Mouse (Mus musculus) limb, embryonic 10.5 days (tissue): ENCODE results near the gene Arpc3. TPM values are rescaled to one million over a fixed set of nuclear protein-coding genes. Genes with fewer than 3 reads are reported as not detected.

ENCODE experiments used
- DNase-seq: peaks from one replicate; pipeline ENCODE4 v3.0.0-alpha.2; 2017; ENCODE audit warnings: low spot score
- H3K27ac ChIP-seq: fragments of 300-500 bp; sonication (generic); 2 replicates; pipeline ENCODE4 v1.5.1; 2016; ENCODE audit warnings: mild to moderate bottlenecking
- H3K27me3 ChIP-seq: fragments of 300-500 bp; sonication (generic); 2 replicates; pipeline ENCODE4 v1.6.1; 2016; ENCODE audit warnings: low read depth, mild to moderate bottlenecking; ENCODE audit not compliant: poor library complexity, severe bottlenecking
- H3K36me3 ChIP-seq: fragments of 300-500 bp; sonication (generic); 2 replicates; pipeline ENCODE4 v1.6.1; 2016; ENCODE audit warnings: mild to moderate bottlenecking, moderate library complexity
- H3K4me1 ChIP-seq: fragments of 300-500 bp; sonication (generic); 2 replicates; pipeline ENCODE4 v1.6.1; 2016
- H3K4me3 ChIP-seq: fragments of 300-500 bp; sonication (generic); 2 replicates; pipeline ENCODE4 v1.5.1; 2016; ENCODE audit warnings: mild to moderate bottlenecking, moderate library complexity
- H3K9me3 ChIP-seq: fragments of 300-500 bp; sonication (generic); replicated peaks from 2 replicates; pipeline ENCODE4 v1.6.1; 2016; ENCODE audit warnings: mild to moderate bottlenecking
- WGBS: fragments of 180-500 bp; shearing (Covaris S2); methylation state at CpG from one replicate; pipeline ENCODE4 v1.1.7; 2016; 5-methylcytosine and 5-hydroxymethylcytosine counted together
- polyA plus RNA-seq: library from polyadenylated mRNA; unstranded; fragments of >200 nt; fragmentation: Nextera tagmentation; extraction: Ambion mirVana; gene quantifications from 2 replicates; pipeline ENCODE4 v1.2.1, GENCODE M21; 2016

Gene Arpc3
- polyA plus RNA-seq = 80.5 and 86.6 TPM in 2 replicates

- Histone ChIP-seq H3K9me3 (no peaks in the 10 kb centered on the region), H3K4me1 (peaks cover 9% of the 10 kb centered on the region), H3K36me3 (peaks cover 13% of the 10 kb centered on the region), H3K4me3 (peak within 1 kb of the TSS; percentile 81), H3K27me3 (no peaks in the 10 kb centered on the region), H3K27ac (peak within 1 kb of the TSS; percentile 86)
- peak; percentile 96 for DNase-seq
- under 1% methylated on average over 39 of the region's 39 CpGs for WGBS
Observed at GRCm38 (mm10) chr5:122391786-122392180, at the start of gene Arpc3. Gene Arpc3, plus strand, starts transcription at chr5:122391878.

DNA sequence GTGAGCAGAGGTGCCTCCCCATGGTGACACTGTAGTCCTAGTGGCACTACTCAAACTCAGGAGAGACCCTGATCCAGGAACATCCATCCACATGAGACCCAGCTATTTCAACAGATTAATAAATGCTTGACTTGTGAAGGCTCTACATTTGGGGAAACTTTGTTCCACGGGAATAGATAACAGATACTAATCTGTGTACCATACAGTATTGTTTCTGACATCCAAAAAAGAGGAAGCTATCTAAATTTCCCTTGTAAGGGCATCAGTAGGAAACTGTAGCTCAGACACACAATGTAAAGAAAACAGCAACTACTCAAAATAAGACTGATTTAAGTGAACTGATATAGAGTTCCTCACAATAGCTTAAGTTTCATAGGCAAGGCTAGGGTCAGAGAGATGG, 48.8 kb upstream of the Arpc3 start:
- H3K36me3 ChIP-seq = no peaks in the 10 kb centered on the region
- H3K27ac ChIP-seq = no peak overlapping the region
- no peaks in the 10 kb centered on the region for H3K4me1 ChIP-seq
- peaks cover 4% of the 10 kb centered on the region; the same call in 1 of the 2 replicates for H3K27me3 ChIP-seq
- no peak for DNase-seq
- H3K9me3 ChIP-seq = no peaks in the 10 kb centered on the region
- WGBS = 87% methylated on average over 1 of the region's 1 CpGs
- no peak overlapping the region for H3K4me3 ChIP-seq

- Histone ChIP-seq H3K27me3 (peaks cover 4% of the 10 kb centered on the region; the same call in 1 of the 2 replicates), H3K9me3 (no peaks in the 10 kb centered on the region), H3K4me1 (no peaks in the 10 kb centered on the region), H3K27ac (no peak overlapping the region), H3K4me3 (no peak overlapping the region), H3K36me3 (no peaks in the 10 kb centered on the region)
- 62% methylated on average over 7 of the region's 7 CpGs for WGBS
- no peak for DNase-seq
Observed at GRCm38 (mm10) chr5:122343768-122344167, 47.9 kb upstream of the Arpc3 start.

GRCm38 (mm10) chr5:122344260-122344659, 47.4 kb upstream of the Arpc3 start:
- Histone ChIP-seq H3K4me3 (no peak overlapping the region), H3K4me1 (no peaks in the 10 kb centered on the region), H3K9me3 (no peaks in the 10 kb centered on the region), H3K36me3 (no peaks in the 10 kb centered on the region), H3K27me3 (peaks cover 4% of the 10 kb centered on the region; the same call in 1 of the 2 replicates), H3K27ac (no peak overlapping the region)
- DNase-seq = peak; percentile 87
- WGBS = 12% methylated on average over 5 of the region's 5 CpGs

GRCm38 (mm10) chr5:122345777-122346176, 45.9 kb upstream of the Arpc3 start:
- DNase-seq = no peak
- no peaks in the 10 kb centered on the region for H3K9me3 ChIP-seq
- H3K27me3 ChIP-seq = peaks cover 4% of the 10 kb centered on the region; the same call in 1 of the 2 replicates
- no peaks in the 10 kb centered on the region for H3K4me1 ChIP-seq
- 83% methylated on average over 4 of the region's 4 CpGs for WGBS
- no peak overlapping the region for H3K27ac ChIP-seq
- no peak overlapping the region for H3K4me3 ChIP-seq
- H3K36me3 ChIP-seq = no peaks in the 10 kb centered on the region

DNA sequence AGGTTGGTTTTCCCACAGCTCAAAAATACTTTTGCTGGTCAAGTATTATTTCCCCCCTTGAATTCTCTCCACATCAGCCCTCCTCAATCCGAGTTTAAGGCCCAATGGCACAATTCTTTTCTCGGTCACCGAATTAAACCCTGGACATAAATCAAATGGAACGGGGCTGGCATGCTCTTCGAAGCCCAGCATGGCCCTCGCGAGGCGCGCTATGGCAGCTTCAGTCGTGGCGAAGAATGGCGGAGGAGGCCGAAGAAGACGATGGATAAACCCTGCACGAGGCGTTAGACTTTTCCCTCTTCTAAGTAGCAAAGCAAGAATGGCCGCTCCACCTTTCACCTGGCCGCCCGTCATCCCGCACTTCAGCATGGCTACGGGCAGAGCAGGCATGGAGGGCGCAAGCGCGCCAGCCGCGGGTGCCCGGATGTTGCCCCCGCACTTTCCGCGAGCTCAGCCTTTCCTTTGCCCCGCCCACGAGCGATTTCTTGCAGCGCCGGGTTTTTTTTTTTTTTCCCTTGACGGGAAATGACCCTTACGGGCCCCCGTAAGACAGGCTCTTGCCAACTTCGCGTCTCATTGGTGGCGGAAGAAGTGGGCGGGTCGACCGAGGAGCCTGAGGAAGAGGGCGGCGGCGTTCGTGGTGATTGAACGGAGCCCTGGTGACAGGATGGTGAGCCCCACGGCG, 37.7 kb upstream of the Arpc3 start, which contains the start of the genes Rad9b and Vps29:
TSS of gene Rad9b (minus strand) at position 427 of the 685 bp plus-strand sequence.
TSS of gene Vps29 (plus strand) at position 563 of the 685 bp plus-strand sequence.
- Histone ChIP-seq H3K9me3 (no peaks in the 10 kb centered on the region), H3K27me3 (no peaks in the 10 kb centered on the region), H3K4me1 (peaks cover 10% of the 10 kb centered on the region), H3K27ac (peak within 1 kb of the TSS; percentile 94), H3K4me3 (peak within 1 kb of the TSS; percentile 82), H3K36me3 (peaks cover 7% of the 10 kb centered on the region)
- 2% methylated on average over 51 of the region's 51 CpGs for WGBS
- peak; percentile 100 for DNase-seq

DNA sequence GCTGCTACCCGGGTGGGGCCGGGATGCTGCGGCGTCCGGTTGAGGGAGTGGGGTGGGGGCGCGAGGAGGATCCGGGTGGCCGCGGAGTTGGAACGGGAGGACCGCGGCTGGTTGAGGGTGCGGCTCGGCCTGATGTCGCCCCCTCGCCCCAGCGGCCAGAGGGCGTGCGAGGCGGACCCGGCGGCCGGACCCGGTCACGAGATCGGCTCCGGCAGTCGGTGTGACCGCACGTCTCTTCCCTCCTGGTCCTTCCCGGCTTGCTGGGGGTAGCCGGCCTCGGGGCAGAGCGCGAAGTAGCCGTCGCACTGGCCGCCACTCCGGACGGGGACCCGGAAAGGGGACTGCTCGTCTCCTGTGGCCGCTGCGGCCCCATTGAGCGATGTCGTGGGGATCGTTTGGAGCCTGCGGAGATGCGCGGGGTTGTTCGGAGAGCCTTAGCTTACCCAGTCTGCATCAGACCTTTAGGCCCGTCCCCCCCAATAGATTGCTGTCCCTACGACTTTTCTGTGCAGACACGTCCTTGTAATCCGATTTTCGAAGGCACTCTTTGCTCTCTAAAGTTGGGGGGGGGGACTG, 37.1 kb upstream of the Arpc3 start:
- H3K4me3 ChIP-seq = peak overlapping the region; percentile 82
- DNase-seq = no peak
- peaks cover 10% of the 10 kb centered on the region for H3K4me1 ChIP-seq
- H3K36me3 ChIP-seq = peaks cover 12% of the 10 kb centered on the region
- H3K27ac ChIP-seq = peak overlapping the region; percentile 94
- under 1% methylated on average over 57 of the region's 57 CpGs for WGBS
- no peaks in the 10 kb centered on the region for H3K27me3 ChIP-seq
- no peaks in the 10 kb centered on the region for H3K9me3 ChIP-seq

GRCm38 (mm10) chr5:122371591-122372191, 20.0 kb upstream of the Arpc3 start, which contains the start of gene Gpn3:
Gene Gpn3, plus strand, starts transcription at chr5:122371876.
- Histone ChIP-seq H3K36me3 (peaks cover 66% of the 10 kb centered on the region), H3K27me3 (no peaks in the 10 kb centered on the region), H3K9me3 (no peaks in the 10 kb centered on the region), H3K4me3 (peak within 1 kb of the TSS; percentile 68), H3K4me1 (peaks cover 15% of the 10 kb centered on the region), H3K27ac (peak within 1 kb of the TSS; percentile 90)
- DNase-seq = no peak
- under 1% methylated on average over 38 of the region's 46 CpGs for WGBS

DNA sequence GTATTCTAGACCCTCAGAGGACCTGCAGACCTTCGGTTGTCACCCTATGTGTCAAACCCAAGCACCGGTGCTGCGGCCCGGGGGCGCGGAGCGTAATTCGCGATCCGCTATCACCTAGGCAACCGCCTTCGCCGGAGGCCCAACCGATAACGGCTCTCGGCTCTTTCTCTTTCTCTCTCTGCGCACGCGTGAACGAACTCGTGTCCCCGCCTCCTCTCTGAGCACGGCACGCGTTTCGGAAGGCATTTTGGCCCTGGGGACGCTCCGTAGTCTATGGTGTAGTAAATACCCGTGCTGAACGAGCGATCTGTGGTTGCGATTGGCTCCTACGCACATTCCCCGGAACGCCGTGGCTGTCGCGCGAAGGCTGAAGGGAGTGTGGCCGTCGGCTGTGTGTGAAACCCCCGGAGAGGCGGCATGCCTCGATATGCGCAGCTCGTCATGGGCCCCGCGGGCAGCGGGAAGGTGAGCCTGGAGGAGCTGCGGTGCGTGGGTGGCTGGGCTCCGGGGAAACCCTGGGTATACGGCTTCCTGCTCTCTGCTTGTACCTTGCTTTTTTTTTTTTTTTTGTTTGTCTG, 19.4 kb upstream of the Arpc3 start, which contains the start of gene Fam216a:
TSS of gene Fam216a (minus strand) at position 173 of the 578 bp plus-strand sequence.
- Histone ChIP-seq H3K27me3 (no peaks in the 10 kb centered on the region), H3K27ac (peak within 1 kb of the TSS; percentile 90), H3K4me3 (peak within 1 kb of the TSS; percentile 68), H3K9me3 (no peaks in the 10 kb centered on the region), H3K36me3 (peaks cover 66% of the 10 kb centered on the region), H3K4me1 (peaks cover 15% of the 10 kb centered on the region)
- under 1% methylated on average over 53 of the region's 53 CpGs for WGBS
- peak; percentile 99 for DNase-seq

- WGBS = 9% methylated on average over 5 of the region's 5 CpGs
Observed at GRCm38 (mm10) chr5:122372878-122373277, 18.8 kb upstream of the Arpc3 start.

DNA sequence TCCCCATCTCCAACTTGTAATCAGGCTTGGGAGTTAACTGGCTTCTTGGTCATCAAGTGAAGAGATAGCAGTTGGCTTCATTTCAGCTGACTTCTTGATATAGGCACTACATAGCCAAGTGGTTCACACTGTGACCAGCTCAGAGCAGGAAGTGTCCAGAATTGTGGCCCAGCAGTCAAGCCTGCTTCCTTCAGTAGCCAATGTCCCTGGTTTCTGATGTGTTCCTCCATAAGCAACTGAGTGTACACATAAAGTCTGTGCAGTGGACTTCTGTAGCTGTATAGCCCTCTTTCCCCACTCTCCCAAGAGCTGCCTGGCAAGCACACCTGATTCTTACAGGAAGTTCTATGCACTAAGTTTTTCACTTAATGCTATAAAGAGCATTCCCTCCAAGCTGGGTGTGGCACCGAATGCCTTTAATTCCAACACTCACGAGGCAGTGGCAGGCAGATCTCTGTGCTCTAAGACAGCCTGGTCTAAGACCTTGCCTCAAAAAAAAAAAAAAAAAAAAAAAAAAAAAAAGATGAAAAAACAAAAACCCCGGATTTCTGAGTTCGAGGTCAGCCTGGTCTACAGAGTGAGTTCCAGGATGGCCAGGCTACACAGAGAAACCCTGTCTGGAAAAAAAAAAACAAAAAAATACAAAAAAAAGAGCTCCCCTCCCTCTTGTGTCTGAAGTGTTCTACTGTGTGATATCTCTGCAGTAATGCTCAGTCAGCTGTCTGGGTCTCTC, 14.4 kb upstream of the Arpc3 start:
- H3K4me3 ChIP-seq = no peak overlapping the region

More at GRCm38 (mm10) chr5:122372878-122373277, 18.8 kb upstream of the Arpc3 start:
- Histone ChIP-seq H3K9me3 (no peaks in the 10 kb centered on the region), H3K4me1 (peaks cover 15% of the 10 kb centered on the region), H3K4me3 (peak overlapping the region; percentile 68), H3K27ac (peak overlapping the region; percentile 90), H3K27me3 (no peaks in the 10 kb centered on the region), H3K36me3 (peaks cover 63% of the 10 kb centered on the region)
- DNase-seq = no peak

GRCm38 (mm10) chr5:122378171-122378570, 13.5 kb upstream of the Arpc3 start:
- H3K27me3 ChIP-seq = no peaks in the 10 kb centered on the region
- H3K4me3 ChIP-seq = no peak overlapping the region
- no peak for DNase-seq
- WGBS = 94% methylated on average over 12 of the region's 12 CpGs
- H3K27ac ChIP-seq = no peak overlapping the region
- H3K4me1 ChIP-seq = peaks cover 9% of the 10 kb centered on the region
- H3K36me3 ChIP-seq = peaks cover 89% of the 10 kb centered on the region
- no peaks in the 10 kb centered on the region for H3K9me3 ChIP-seq

More for the DNA sequence above, 14.4 kb upstream of the Arpc3 start:
- no peak for DNase-seq
- 90% methylated on average over 4 of the region's 4 CpGs for WGBS
- Histone ChIP-seq H3K27ac (no peak overlapping the region), H3K36me3 (peaks cover 81% of the 10 kb centered on the region), H3K4me1 (peaks cover 12% of the 10 kb centered on the region), H3K27me3 (no peaks in the 10 kb centered on the region), H3K9me3 (no peaks in the 10 kb centered on the region)
